Mouse (Mus musculus) forebrain, embryonic 11.5 days (tissue): ENCODE measurements around the gene Olfr1490. TPM values are rescaled to one million over a fixed set of nuclear protein-coding genes. Genes with fewer than 3 reads are reported as not detected.
"Not testable (repeated sequence)": the region's sequence is repeated elsewhere in the genome, so short reads cannot be mapped to it uniquely, and the experiment has no call there.

Experiments used
- ATAC-seq: fragments of 200-750 bp; cut with Nextera tagmentation; replicated peaks from 2 replicates; pipeline ENCODE4 v1.8.0; 2017; ENCODE audit warnings: moderate TSS enrichment; ENCODE audit not compliant: low FRiP score
- DNase-seq: peaks from one replicate; pipeline ENCODE4 v3.0.0-alpha.2; 2017; ENCODE audit warnings: low spot score
- H3K27ac ChIP-seq: fragments of 300-500 bp; sonication (generic); 2 replicates; pipeline ENCODE4 v1.5.1; 2014; ENCODE audit warnings: low read depth, low read length
- H3K27me3 ChIP-seq: fragments of 300-500 bp; sonication (generic); 2 replicates; pipeline ENCODE4 v1.6.1; 2014; ENCODE audit warnings: mild to moderate bottlenecking, low read length, mixed read lengths; ENCODE audit not compliant: control insufficient read depth, insufficient read depth
- H3K36me3 ChIP-seq: fragments of 300-500 bp; sonication (generic); 2 replicates; pipeline ENCODE4 v1.6.1; 2014; ENCODE audit warnings: mild to moderate bottlenecking, low read length, moderate library complexity, mixed read lengths; ENCODE audit not compliant: control insufficient read depth, insufficient read depth
- H3K4me1 ChIP-seq: fragments of 300-500 bp; sonication (generic); replicated peaks from 2 replicates; pipeline ENCODE4 v1.6.1; 2014; ENCODE audit warnings: low read length, mixed read lengths; ENCODE audit not compliant: control insufficient read depth, insufficient read depth
- H3K4me2 ChIP-seq: fragments of 300-500 bp; sonication (generic); 2 replicates; pipeline ENCODE4 v1.6.1; 2014; ENCODE audit warnings: low read depth, mild to moderate bottlenecking, low read length, moderate library complexity, mixed read lengths; ENCODE audit not compliant: severe bottlenecking
- H3K4me3 ChIP-seq: fragments of 300-500 bp; sonication (generic); 2 replicates; pipeline ENCODE4 v1.5.1; 2014; ENCODE audit warnings: low read depth, low read length
- H3K9ac ChIP-seq: fragments of 300-500 bp; sonication (generic); 2 replicates; pipeline ENCODE4 v1.6.1; 2014; ENCODE audit warnings: low read length
- H3K9me3 ChIP-seq: fragments of 300-500 bp; sonication (generic); 2 replicates; pipeline ENCODE4 v1.6.1; 2016; ENCODE audit warnings: low read length, mixed read lengths; ENCODE audit not compliant: control insufficient read depth
- WGBS: fragments of 180-500 bp; shearing (Covaris S2); extraction: QIAGEN DNeasy Blood & Tissue Kit; methylation state at CpG from one replicate; pipeline ENCODE4 v1.1.7; 2014; 5-methylcytosine and 5-hydroxymethylcytosine counted together
- microRNA-seq: library from miRNA; unstranded; fragments of <30 nt; microRNA quantifications from one replicate; pipeline ENCODE4, GENCODE M21; 2016; ENCODE audit not compliant: insufficient number of aligned reads
- polyA plus RNA-seq: library from polyadenylated mRNA; unstranded; fragments of >200 nt; fragmentation: Nextera tagmentation; extraction: Ambion mirVana; gene quantifications from 2 replicates; pipeline ENCODE4 v1.2.1, GENCODE M21; 2014

The Olfr1490 gene
- not detected in 2 replicates for polyA plus RNA-seq

- 76% methylated on average over 1 of the region's 1 CpGs for WGBS
- Histone ChIP-seq H3K27me3 (no peaks in the 10 kb centered on the region), H3K36me3 (no peaks in the 10 kb centered on the region), H3K27ac (no peak within 1 kb of the TSS), H3K9ac (no peak within 1 kb of the TSS), H3K4me1 (no peaks in the 10 kb centered on the region), H3K4me3 (no peak within 1 kb of the TSS), H3K4me2 (no peak within 1 kb of the TSS), H3K9me3 (no peaks in the 10 kb centered on the region)
- ATAC-seq = no peak
- no peak for DNase-seq
Measured at GRCm38 (mm10) chr19:13650791-13651190, at the start of gene Olfr1490. Gene Olfr1490, plus strand, starts transcription at chr19:13651091.

GRCm38 (mm10) chr19:13617075-13617474, 33.8 kb upstream of the Olfr1490 start, which contains the start of gene Olfr1487:
Gene Olfr1487, plus strand, starts transcription at chr19:13617375.
- not testable (repeated sequence) for H3K9me3 ChIP-seq, H3K4me2 ChIP-seq, H3K4me3 ChIP-seq, H3K36me3 ChIP-seq, H3K27ac ChIP-seq, ATAC-seq, H3K27me3 ChIP-seq, DNase-seq, H3K9ac ChIP-seq, H3K4me1 ChIP-seq
- WGBS = 93% methylated on average over 2 of the region's 2 CpGs

- no peak for ATAC-seq
Measured at GRCm38 (mm10) chr19:13631321-13631720, 19.6 kb upstream of the Olfr1490 start, which contains the start of gene Olfr1489. Gene Olfr1489, plus strand, starts transcription at chr19:13631621.

GRCm38 (mm10) chr19:13696968-13697367, 46.1 kb downstream of the Olfr1490 start, which contains the start of gene Olfr1491:
Gene Olfr1491, plus strand, starts transcription at chr19:13697268.
- DNase-seq (no peak), ATAC-seq (no peak)
- no peak within 1 kb of the TSS for H3K27ac ChIP-seq
- H3K4me3 ChIP-seq = no peak within 1 kb of the TSS
- H3K4me2 ChIP-seq = no peak within 1 kb of the TSS
- 80% methylated on average over 3 of the region's 3 CpGs for WGBS
- no peaks in the 10 kb centered on the region for H3K36me3 ChIP-seq
- H3K9ac ChIP-seq = no peak within 1 kb of the TSS
- H3K27me3 ChIP-seq = no peaks in the 10 kb centered on the region
- no peaks in the 10 kb centered on the region for H3K4me1 ChIP-seq
- no peaks in the 10 kb centered on the region for H3K9me3 ChIP-seq

More at GRCm38 (mm10) chr19:13631321-13631720, 19.6 kb upstream of the Olfr1490 start, which contains the start of gene Olfr1489:
- Histone ChIP-seq H3K36me3 (no peaks in the 10 kb centered on the region), H3K9me3 (no peaks in the 10 kb centered on the region; the same call in 1 of the 2 replicates), H3K9ac (no peak within 1 kb of the TSS), H3K27me3 (no peaks in the 10 kb centered on the region), H3K27ac (no peak within 1 kb of the TSS), H3K4me3 (no peak within 1 kb of the TSS), H3K4me1 (no peaks in the 10 kb centered on the region), H3K4me2 (no peak within 1 kb of the TSS)
- 96% methylated on average over 1 of the region's 1 CpGs for WGBS
- no peak for DNase-seq

Small RNA genes within 50 kb of the gene (microRNA-seq; reads per million reads assigned to microRNA genes)
- not detected for gene Gm23931

Other genes starting within 250 kb of the Olfr1490 start
- gene Olfr1469, start 243.2 kb upstream of the Olfr1490 start, polyA plus RNA-seq = not detected in 2 replicates
- not detected in 2 replicates for gene Olfr1471, start 207.7 kb upstream of the Olfr1490 start, polyA plus RNA-seq
- not detected in 2 replicates for gene Olfr1472, start 195.0 kb upstream of the Olfr1490 start, polyA plus RNA-seq
- not detected in 2 replicates for gene Olfr1474, start 181.5 kb upstream of the Olfr1490 start, polyA plus RNA-seq
- not detected in 2 replicates for gene Olfr1475, start 170.9 kb upstream of the Olfr1490 start, polyA plus RNA-seq
- gene Olfr1477, start 150.5 kb upstream of the Olfr1490 start, polyA plus RNA-seq = not detected in 2 replicates
- not detected in 2 replicates for gene Olfr1480, start 123.2 kb upstream of the Olfr1490 start, polyA plus RNA-seq
- not detected in 2 replicates for gene Olfr1484, start 67.6 kb upstream of the Olfr1490 start, polyA plus RNA-seq
- not detected in 2 replicates for gene Olfr1487, start 33.7 kb upstream of the Olfr1490 start, polyA plus RNA-seq
- gene Olfr1489, start 19.5 kb upstream of the Olfr1490 start, polyA plus RNA-seq = not detected in 2 replicates
- not detected in 2 replicates for gene Olfr1491, start 46.2 kb downstream of the Olfr1490 start, polyA plus RNA-seq
- not detected in 2 replicates for gene Olfr1493-ps1, start 72.2 kb downstream of the Olfr1490 start, polyA plus RNA-seq
- not detected in 2 replicates for gene Olfr1494, start 88.6 kb downstream of the Olfr1490 start, polyA plus RNA-seq
- gene Olfr1495, start 113.5 kb downstream of the Olfr1490 start, polyA plus RNA-seq = not detected in 2 replicates
- not detected in 2 replicates for gene Olfr1496, start 126.8 kb downstream of the Olfr1490 start, polyA plus RNA-seq
- not detected in 2 replicates for gene Olfr1497, start 147.1 kb downstream of the Olfr1490 start, polyA plus RNA-seq
- gene Olfr1499, start 168.4 kb downstream of the Olfr1490 start, polyA plus RNA-seq = not detected in 2 replicates
- not detected in 2 replicates for gene Olfr1500, start 179.4 kb downstream of the Olfr1490 start, polyA plus RNA-seq
- gene Olfr1501, start 199.6 kb downstream of the Olfr1490 start, polyA plus RNA-seq = not detected in 2 replicates
- gene Olfr1502, start 210.7 kb downstream of the Olfr1490 start, polyA plus RNA-seq = not detected in 2 replicates
- gene Olfr1504, start 246.8 kb downstream of the Olfr1490 start, polyA plus RNA-seq = not detected in 2 replicates